Mouse (Mus musculus) G1E (cell line): ENCODE results near the gene Nkx1-2.

Experiments
- CTCF ChIP-seq: IDR thresholded peaks from 2 replicates; pipeline ENCODE4 v1.5.1; 2012; ENCODE audit warnings: low read depth, low read length, inconsistent platforms, mixed read lengths
- POLR2AphosphoS5 ChIP-seq: IDR thresholded peaks from 2 replicates; pipeline ENCODE4 v1.6.1; 2012; ENCODE audit warnings: low read depth, low read length, inconsistent platforms; ENCODE audit not compliant: insufficient replicate concordance
- TAL1 ChIP-seq: conservative IDR thresholded peaks from 2 replicates; pipeline ENCODE4 v1.6.1; 2012; ENCODE audit warnings: low read depth, low read length, inconsistent platforms, mixed read lengths

DNA sequence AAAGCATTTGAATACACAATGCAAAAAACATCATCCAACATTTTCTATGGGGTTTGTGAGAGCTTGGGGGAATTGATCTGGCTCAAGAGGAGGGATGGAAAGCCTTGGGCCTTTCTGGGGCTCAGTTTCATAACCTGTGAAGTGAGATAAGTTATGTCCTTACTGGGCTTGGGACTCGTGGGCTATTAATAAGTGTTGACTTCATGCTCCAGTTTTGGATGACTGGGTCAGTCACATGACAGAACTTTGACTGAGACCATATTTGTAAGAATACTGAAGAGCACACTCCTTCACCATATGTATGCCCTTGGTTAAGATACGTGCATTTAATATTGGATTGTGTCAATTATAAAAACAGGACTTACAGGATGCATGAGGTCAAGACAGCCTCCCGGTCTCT is 28.0 kb upstream of the Nkx1-2 start:
- TF ChIP-seq CTCF (no peak), POLR2AphosphoS5 (no peak), TAL1 (no peak)
